Mouse (Mus musculus) neural tube, embryonic 11.5 days (tissue): Measurements from ENCODE around the gene Rinl. TPM values are rescaled to one million over a fixed set of nuclear protein-coding genes. Genes with fewer than 3 reads are reported as not detected.

ENCODE experiments used
- ATAC-seq: fragments of 200-750 bp; cut with Nextera tagmentation; 2 replicates; pipeline ENCODE4 v1.8.0; 2017; ENCODE audit warnings: moderate number of reproducible peaks, mild to moderate bottlenecking, moderate TSS enrichment, moderate library complexity; ENCODE audit not compliant: insufficient read depth, low FRiP score, low TSS enrichment
- DNase-seq: peaks from one replicate; pipeline ENCODE4 v3.0.0-alpha.2; 2015; ENCODE audit warnings: low spot score
- H3K27ac ChIP-seq: fragments of 300-500 bp; sonication (generic); 2 replicates; pipeline ENCODE4 v1.5.1; 2014; ENCODE audit warnings: low read depth, mild to moderate bottlenecking, low read length
- H3K27me3 ChIP-seq: fragments of 300-500 bp; sonication (generic); 2 replicates; pipeline ENCODE4 v1.6.1; 2014; ENCODE audit warnings: mild to moderate bottlenecking, low read length, mixed read lengths; ENCODE audit not compliant: control insufficient read depth, insufficient read depth
- H3K36me3 ChIP-seq: fragments of 300-500 bp; sonication (generic); 2 replicates; pipeline ENCODE4 v1.6.1; 2014; ENCODE audit warnings: mild to moderate bottlenecking, low read length, moderate library complexity, mixed read lengths; ENCODE audit not compliant: control insufficient read depth, insufficient read depth
- H3K4me1 ChIP-seq: fragments of 300-500 bp; sonication (generic); 2 replicates; pipeline ENCODE4 v1.6.1; 2014; ENCODE audit warnings: low read length, mixed read lengths; ENCODE audit not compliant: control insufficient read depth, insufficient read depth
- H3K4me2 ChIP-seq: fragments of 300-500 bp; sonication (generic); 2 replicates; pipeline ENCODE4 v1.6.1; 2014; ENCODE audit warnings: low read depth, mild to moderate bottlenecking, moderate library complexity
- H3K4me3 ChIP-seq: fragments of 300-500 bp; sonication (generic); 2 replicates; pipeline ENCODE4 v1.5.1; 2014; ENCODE audit warnings: low read depth, low read length
- H3K9ac ChIP-seq: fragments of 300-500 bp; sonication (generic); 2 replicates; pipeline ENCODE4 v1.6.1; 2014; ENCODE audit warnings: mild to moderate bottlenecking, low read length
- H3K9me3 ChIP-seq: fragments of 300-500 bp; sonication (generic); 2 replicates; pipeline ENCODE4 v1.6.1; 2016; ENCODE audit warnings: low read length; ENCODE audit not compliant: control insufficient read depth
- WGBS: fragments of 180-500 bp; shearing (Covaris S2); extraction: QIAGEN DNeasy Blood & Tissue Kit; methylation state at CpG from one replicate; pipeline ENCODE4 v1.1.7; 2014; 5-methylcytosine and 5-hydroxymethylcytosine counted together
- polyA plus RNA-seq: library from polyadenylated mRNA; unstranded; fragments of >200 nt; fragmentation: Nextera tagmentation; extraction: Ambion mirVana; gene quantifications from 2 replicates; pipeline ENCODE4 v1.2.1, GENCODE M21; 2014

Rinl gene
- polyA plus RNA-seq, 1 experiment from 2014 or later: 2.6 TPM

- H3K27me3 ChIP-seq: no peaks in the 10 kb centered on the region
- peaks cover 60% of the 10 kb centered on the region for H3K36me3 ChIP-seq
- H3K4me3 ChIP-seq: no peak overlapping the region
- H3K4me1 ChIP-seq: peaks cover 44% of the 10 kb centered on the region
- ATAC-seq (no peak), DNase-seq (no peak)
- WGBS: 88% methylated on average over 9 of the region's 9 CpGs
- no peak overlapping the region for H3K4me2 ChIP-seq
- no peak overlapping the region for H3K9ac ChIP-seq
- H3K9me3 ChIP-seq: no peaks in the 10 kb centered on the region
- 0 out of 2 replicates have a peak overlapping the region, but pooled peaks have one; percentile 8 for H3K27ac ChIP-seq
Measured at GRCm38 (mm10) chr7:28816201-28816600, 27.4 kb downstream of the Rinl start.

GRCm38 (mm10) chr7:28816920-28817319, 28.2 kb downstream of the Rinl start:
- DNase-seq: no peak
- Histone ChIP-seq H3K9ac (no peak overlapping the region), H3K27me3 (no peaks in the 10 kb centered on the region), H3K9me3 (no peaks in the 10 kb centered on the region), H3K4me1 (peaks cover 44% of the 10 kb centered on the region), H3K36me3 (peaks cover 66% of the 10 kb centered on the region), H3K4me2 (no peak overlapping the region), H3K27ac (no peak overlapping the region), H3K4me3 (no peak overlapping the region)
- ATAC-seq: no peak
- WGBS: 93% methylated on average over 10 of the region's 10 CpGs

- DNase-seq (no peak), ATAC-seq (no peak)
- 76% methylated on average over 6 of the region's 6 CpGs for WGBS
- no peaks in the 10 kb centered on the region for H3K27me3 ChIP-seq
- no peak overlapping the region for H3K9ac ChIP-seq
- no peak overlapping the region for H3K4me3 ChIP-seq
- peaks cover 71% of the 10 kb centered on the region for H3K36me3 ChIP-seq
- H3K9me3 ChIP-seq: no peaks in the 10 kb centered on the region
- H3K4me2 ChIP-seq: no peak overlapping the region; the same call in 1 of the 2 replicates
- H3K4me1 ChIP-seq: peaks cover 38% of the 10 kb centered on the region
- H3K27ac ChIP-seq: no peak overlapping the region
Measured at GRCm38 (mm10) chr7:28817524-28817923, 28.8 kb downstream of the Rinl start.

- Histone ChIP-seq H3K9me3 (no peaks in the 10 kb centered on the region), H3K4me3 (no peak overlapping the region), H3K9ac (no peak overlapping the region), H3K4me2 (no peak overlapping the region), H3K27ac (no peak overlapping the region), H3K36me3 (peaks cover 71% of the 10 kb centered on the region), H3K27me3 (no peaks in the 10 kb centered on the region), H3K4me1 (peaks cover 34% of the 10 kb centered on the region)
- no peak for DNase-seq
- no peak for ATAC-seq
- WGBS: 76% methylated on average over 4 of the region's 4 CpGs
Measured at GRCm38 (mm10) chr7:28817957-28818356, 29.2 kb downstream of the Rinl start.

GRCm38 (mm10) chr7:28818436-28818835, 29.7 kb downstream of the Rinl start:
- no peak for DNase-seq
- no peak for ATAC-seq
- Histone ChIP-seq H3K9ac (no peak overlapping the region), H3K9me3 (no peaks in the 10 kb centered on the region), H3K36me3 (peaks cover 69% of the 10 kb centered on the region), H3K27ac (no peak overlapping the region), H3K27me3 (no peaks in the 10 kb centered on the region), H3K4me3 (no peak overlapping the region), H3K4me1 (peaks cover 29% of the 10 kb centered on the region), H3K4me2 (no peak overlapping the region)
- 83% methylated on average over 18 of the region's 18 CpGs for WGBS

GRCm38 (mm10) chr7:28818861-28819452, 30.2 kb downstream of the Rinl start:
- Histone ChIP-seq H3K27ac (no peak overlapping the region), H3K36me3 (peaks cover 64% of the 10 kb centered on the region), H3K9ac (no peak overlapping the region), H3K4me2 (no peak overlapping the region), H3K9me3 (no peaks in the 10 kb centered on the region), H3K4me3 (no peak overlapping the region), H3K27me3 (no peaks in the 10 kb centered on the region), H3K4me1 (peaks cover 26% of the 10 kb centered on the region)
- ATAC-seq (no peak), DNase-seq (no peak)
- 91% methylated on average over 4 of the region's 4 CpGs for WGBS

GRCm38 (mm10) chr7:28819571-28819970, 30.8 kb downstream of the Rinl start:
- Histone ChIP-seq H3K4me3 (no peak overlapping the region), H3K4me1 (peaks cover 26% of the 10 kb centered on the region), H3K27me3 (no peaks in the 10 kb centered on the region), H3K27ac (peak overlapping the region; percentile 75; the same call in 1 of the 2 replicates), H3K9me3 (no peaks in the 10 kb centered on the region), H3K9ac (no peak overlapping the region), H3K36me3 (peaks cover 61% of the 10 kb centered on the region), H3K4me2 (no peak overlapping the region)
- no peak for DNase-seq
- no peak for ATAC-seq
- 90% methylated on average over 4 of the region's 4 CpGs for WGBS

GRCm38 (mm10) chr7:28820358-28821260, 31.8 kb downstream of the Rinl start:
- 49% methylated on average over 12 of the region's 12 CpGs for WGBS
- ATAC-seq: peak; percentile 35
- Histone ChIP-seq H3K4me2 (0 out of 2 replicates have a peak overlapping the region, but pooled peaks have one; percentile 14), H3K4me1 (peaks cover 26% of the 10 kb centered on the region), H3K27ac (peak overlapping the region; percentile 75), H3K9ac (no peak overlapping the region), H3K27me3 (no peaks in the 10 kb centered on the region), H3K4me3 (0 out of 2 replicates have a peak overlapping the region, but pooled peaks have one; percentile 1), H3K9me3 (no peaks in the 10 kb centered on the region), H3K36me3 (peaks cover 51% of the 10 kb centered on the region)
- peak; percentile 63 for DNase-seq
